Mouse (Mus musculus): ENCODE data around the gene Mphosph9. TPM values are rescaled to one million over a fixed set of nuclear protein-coding genes. Genes with fewer than 3 reads are reported as not detected.
A peak's percentile ranks its signal among the peaks of the same experiment; 100 is the strongest.

Mphosph9 gene
- total RNA-seq, 2 experiments from 2014 or later: 5.4 to 5.8 TPM

DNA sequence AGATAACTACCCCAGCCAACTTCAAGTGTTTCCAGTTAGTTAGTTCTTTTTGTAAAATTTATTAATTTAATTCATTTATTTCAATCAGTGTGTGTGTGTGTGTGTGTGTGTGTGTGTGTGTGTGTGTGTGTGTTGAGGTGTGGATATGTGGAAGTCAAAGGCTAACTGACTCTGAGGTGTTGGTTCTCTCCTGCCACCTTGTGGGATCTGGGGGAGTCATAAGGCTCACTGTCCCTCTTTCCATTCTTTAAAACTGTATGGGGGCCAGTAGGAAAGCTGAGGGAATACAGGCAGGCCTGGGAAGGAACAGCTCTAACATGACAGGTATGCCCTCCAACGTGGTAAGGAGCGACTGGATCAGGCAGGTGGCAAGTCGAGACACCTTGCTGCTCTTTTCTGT, 43.4 kb downstream of the Mphosph9 start:
- peak; percentile 10 to 14 for DNase-seq
- intact Hi-C loops (cut with DNase I): loop anchor here (1.0 kb wide), 1 partner anchor 122 kb away; no protein-coding TSS in a partner anchor

DNA sequence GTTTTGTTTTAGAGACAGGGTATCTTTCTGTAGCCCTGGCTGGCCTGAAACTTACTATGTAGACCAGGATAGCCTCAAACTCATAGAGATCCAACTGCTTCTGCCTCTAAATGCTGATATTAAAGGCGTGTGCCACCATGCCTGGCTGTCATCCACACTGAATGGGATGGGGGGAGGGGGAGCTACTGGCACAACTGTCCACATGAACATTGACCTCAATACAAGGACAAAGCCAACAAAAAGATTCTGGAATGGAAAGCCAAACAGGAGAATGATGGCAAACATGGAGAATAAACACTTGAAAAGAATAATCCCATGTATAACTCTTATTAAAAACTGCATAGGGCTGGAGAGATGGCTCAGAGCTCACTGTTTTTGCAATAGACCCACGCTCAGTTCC, 44.9 kb downstream of the Mphosph9 start:
- intact Hi-C loops (cut with DNase I): no loop called here
- DNase-seq: no peak

GRCm38 (mm10) chr5:124270226-124270625, 57.5 kb downstream of the Mphosph9 start:
- intact Hi-C loops (cut with DNase I): no loop called here
- DNase-seq: no peak

GRCm38 (mm10) chr5:124269661-124270060, 58.1 kb downstream of the Mphosph9 start:
- intact Hi-C loops (cut with DNase I): no loop called here

DNA sequence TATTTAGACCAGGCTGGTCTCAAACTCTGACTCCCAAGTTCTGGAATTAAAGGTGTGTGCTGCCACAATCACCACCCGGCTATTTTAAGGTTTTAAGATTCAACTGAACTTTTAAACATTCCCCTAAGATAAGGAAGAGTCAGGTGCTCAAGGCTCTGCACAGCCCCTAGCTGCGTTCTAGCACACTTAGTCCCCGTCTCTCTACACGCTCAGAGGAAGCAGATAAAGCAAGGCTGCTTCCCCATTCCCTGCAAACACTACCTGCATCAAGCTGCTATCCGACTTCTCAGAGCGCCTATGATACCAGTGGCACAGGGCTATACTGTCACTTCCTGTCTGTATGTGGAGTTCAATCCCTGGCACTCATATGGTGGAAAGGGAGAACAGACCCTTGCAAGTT, 60.1 kb downstream of the Mphosph9 start:
- no peak for DNase-seq
- intact Hi-C loops (cut with DNase I): no loop called here

More at GRCm38 (mm10) chr5:124269661-124270060, 58.1 kb downstream of the Mphosph9 start:
- no peak for DNase-seq

DNA sequence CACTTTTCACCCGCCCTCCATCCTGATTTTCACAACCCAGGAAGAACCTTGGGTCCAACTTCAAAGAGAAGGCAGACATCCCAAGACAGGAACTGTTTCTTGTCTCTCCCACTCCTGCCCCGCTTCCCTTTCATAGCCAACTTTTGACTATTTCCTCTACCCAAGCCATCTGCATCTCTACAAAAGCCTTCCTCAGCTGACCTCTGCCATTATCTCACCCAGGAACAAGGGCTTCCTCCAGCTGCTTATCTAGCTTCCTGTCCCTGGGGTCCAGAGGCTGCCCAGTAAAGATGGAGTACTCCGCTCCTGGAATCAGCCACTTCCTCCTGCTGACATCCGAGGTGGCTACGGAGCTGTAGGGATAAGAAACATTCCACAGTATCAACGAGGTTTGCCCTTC, 61.0 kb downstream of the Mphosph9 start:
- intact Hi-C loops (cut with DNase I): no loop called here
- DNase-seq: no peak

DNA sequence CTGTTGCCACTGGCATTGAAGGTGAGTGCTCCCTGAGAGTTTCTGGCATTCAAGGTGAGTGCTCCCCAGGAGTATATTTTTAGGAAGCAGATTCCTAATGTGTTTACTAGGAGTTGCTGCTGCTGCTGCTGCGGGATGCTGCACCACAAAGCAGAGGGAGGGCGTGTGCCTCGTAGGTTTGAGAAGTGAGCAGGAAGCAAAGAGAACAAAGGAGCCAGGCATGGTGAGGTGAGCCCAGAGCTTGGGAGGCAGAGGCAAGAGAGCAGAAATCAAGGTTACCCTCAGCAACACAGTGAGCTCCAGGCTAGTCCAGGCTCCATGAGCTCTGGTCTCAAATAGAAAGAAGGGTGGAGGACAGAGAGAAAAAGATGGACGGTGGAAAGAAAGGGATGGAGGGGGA, 64.5 kb downstream of the Mphosph9 start:
- intact Hi-C loops (cut with DNase I): no loop called here
- DNase-seq: no peak

DNA sequence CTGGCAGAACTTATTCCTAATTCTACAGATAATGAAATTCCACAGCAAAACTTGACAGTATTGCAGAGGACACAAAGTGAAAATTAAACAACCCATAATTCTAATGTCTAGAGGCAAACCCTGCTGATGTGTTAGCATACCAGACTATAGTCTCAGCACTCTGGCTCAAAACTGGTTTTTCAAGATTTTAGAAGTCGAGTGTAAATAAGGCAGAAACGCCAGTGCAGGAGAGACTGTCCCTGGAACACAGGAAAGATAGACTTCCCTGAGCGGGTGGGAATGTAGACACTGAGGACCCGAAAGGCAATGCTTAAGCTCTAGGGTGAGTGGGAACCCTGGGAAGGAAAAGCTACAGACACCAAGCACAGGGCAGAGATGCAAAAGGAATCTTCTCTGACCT, 65.7 kb downstream of the Mphosph9 start:
- intact Hi-C loops (cut with DNase I): no loop called here
- no peak for DNase-seq

GRCm38 (mm10) chr5:124259133-124259532, 68.6 kb downstream of the Mphosph9 start:
- intact Hi-C loops (cut with DNase I): loop anchor here (2.0 kb wide), 1 partner anchor 96 kb away; no protein-coding TSS in a partner anchor
- no peak for DNase-seq

DNA sequence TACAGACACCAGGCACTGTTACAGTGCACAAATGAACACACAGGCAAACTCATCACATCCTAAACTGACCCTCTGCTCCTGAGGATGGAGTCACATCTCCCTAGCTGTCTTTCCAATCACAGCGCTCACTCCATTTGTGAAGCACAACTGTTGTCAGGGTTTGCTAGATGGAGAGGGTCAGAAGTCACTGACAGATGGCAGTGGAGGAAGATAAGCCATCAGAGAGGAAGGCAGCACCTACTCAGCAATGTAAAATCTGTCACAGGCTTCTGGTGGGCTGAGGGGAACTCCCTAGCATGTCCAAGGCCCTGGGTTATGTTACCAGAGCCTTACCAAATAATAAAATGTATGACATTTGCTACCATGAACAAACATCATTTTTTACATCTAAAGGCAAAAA, 69.7 kb downstream of the Mphosph9 start:
- no peak for DNase-seq
- intact Hi-C loops (cut with DNase I): loop anchor here (2.0 kb wide), 1 partner anchor 95 kb away; no protein-coding TSS in a partner anchor

- intact Hi-C loops (cut with DNase I): no loop called here
These were observed 72.6 kb downstream of the Mphosph9 start for GRCm38 (mm10) chr5:124255141-124255540.

DNA sequence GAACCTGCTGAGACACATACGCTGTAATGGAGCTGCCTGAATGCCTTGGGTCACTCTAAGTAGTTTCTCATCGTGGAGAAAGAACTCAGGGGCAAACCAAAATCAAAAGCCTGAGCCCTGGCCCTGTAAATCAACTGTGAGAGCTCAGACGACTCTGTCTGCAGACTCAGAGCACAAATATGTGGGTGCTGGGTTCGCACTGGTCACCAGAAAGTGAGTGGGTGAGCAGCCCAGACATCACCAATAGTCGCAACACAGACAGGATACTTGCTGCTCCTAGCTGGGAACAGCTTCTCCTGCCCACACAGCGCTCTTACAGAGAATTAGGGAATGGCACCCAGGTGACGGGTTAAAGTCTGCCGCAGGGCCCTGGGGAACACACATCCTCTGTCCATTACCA, 74.2 kb downstream of the Mphosph9 start:
- intact Hi-C loops (cut with DNase I): no loop called here
- no peak for DNase-seq

More at GRCm38 (mm10) chr5:124255141-124255540, 72.6 kb downstream of the Mphosph9 start:
- DNase-seq: no peak

- intact Hi-C loops (cut with DNase I): no loop called here
These were observed 75.0 kb downstream of the Mphosph9 start for GRCm38 (mm10) chr5:124252580-124253320.

GRCm38 (mm10) chr5:124251070-124251469, 76.7 kb downstream of the Mphosph9 start:
- DNase-seq: no peak
- intact Hi-C loops (cut with DNase I): no loop called here

More at GRCm38 (mm10) chr5:124252580-124253320, 75.0 kb downstream of the Mphosph9 start:
- DNase-seq: no peak

DNA sequence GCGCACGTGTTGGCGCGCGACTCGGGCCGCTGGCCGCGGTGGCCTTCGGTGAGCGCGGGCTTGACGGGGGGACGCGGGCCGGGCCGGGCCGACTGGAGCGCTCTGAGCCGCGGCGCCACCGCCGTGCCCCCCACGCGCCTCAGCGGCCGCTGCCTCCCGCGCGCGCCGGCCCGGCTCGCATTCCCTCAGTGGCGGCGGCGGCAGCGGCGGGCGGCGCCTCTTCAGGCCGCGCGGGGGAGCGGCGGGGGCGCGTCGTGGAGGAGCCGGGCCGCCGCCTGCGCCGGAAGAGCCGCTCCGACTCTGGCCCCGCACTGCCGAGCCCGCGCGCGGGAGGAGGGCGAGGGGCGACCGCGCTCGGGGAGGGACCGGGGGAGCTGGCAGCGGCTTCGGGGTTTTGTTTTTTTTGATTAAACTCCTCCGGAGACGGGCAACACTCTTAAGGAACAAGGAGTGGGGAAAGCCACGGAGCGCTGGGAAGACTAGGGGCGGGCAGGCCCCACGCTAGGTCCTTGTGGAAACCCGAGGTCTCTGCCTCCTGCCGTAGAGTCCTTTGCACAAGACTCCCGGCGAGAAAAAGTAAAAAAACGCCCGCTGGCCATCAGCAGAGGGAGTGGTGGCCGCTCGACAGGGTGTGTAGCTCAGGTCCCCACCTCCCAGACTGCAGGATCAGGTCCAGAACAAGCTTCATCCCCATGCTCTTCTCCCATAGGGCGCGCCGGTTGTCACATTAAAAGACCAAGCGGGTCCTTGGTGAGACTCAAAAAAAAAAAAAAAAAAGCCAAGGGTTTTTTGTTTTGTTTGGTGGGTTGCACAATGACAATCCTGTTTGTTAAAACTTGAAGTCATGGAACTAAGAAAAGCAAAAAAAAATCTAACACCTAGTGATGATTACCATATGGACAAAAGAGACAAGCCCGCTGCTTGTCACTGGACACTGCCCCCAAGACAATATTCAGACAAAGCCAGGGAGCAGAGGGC, 77.9 kb downstream of the Mphosph9 start, which contains the start of gene Pitpnm2:
Pitpnm2 (minus strand) TSS at position 147 of the 978 bp plus-strand sequence.
- intact Hi-C loops (cut with DNase I): loop anchor here (2.0 to 5.0 kb wide), 3 partner anchors 29 to 87 kb away; no protein-coding TSS in a partner anchor
- peak; percentile 57 to 64 for DNase-seq

- peak; percentile 63 to 81 for DNase-seq
- intact Hi-C loops (cut with DNase I): loop anchor here (2.0 to 5.0 kb wide), 3 partner anchors 28 to 86 kb away; no protein-coding TSS in a partner anchor
These were observed 78.7 kb downstream of the Mphosph9 start for GRCm38 (mm10) chr5:124248845-124249613.

- intact Hi-C loops (cut with DNase I): loop anchor here (2.0 to 5.0 kb wide), 3 partner anchors 27 to 85 kb away; no protein-coding TSS in a partner anchor
- peak; percentile 53 to 54 for DNase-seq
These were observed 79.7 kb downstream of the Mphosph9 start for GRCm38 (mm10) chr5:124247986-124248626.

DNA sequence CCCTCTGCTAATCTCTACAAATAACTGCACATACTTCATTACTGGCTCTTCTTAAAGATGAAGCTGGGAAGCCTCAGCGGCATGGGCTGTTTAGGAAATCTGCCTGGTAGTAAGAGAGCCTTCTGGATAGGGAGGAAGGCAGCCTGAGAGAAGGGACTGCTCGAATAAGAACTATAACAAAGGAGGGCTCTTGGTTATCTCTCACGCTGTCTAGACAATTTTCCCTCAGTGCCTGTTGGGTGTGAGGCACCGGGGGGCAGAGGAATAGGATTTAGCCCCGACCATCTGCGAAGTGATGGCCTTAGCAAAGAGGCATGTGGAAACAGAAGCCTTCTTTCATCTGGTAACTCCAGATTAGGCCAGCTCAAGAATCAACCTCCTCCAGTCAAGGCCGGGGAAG, 80.5 kb downstream of the Mphosph9 start:
- intact Hi-C loops (cut with DNase I): loop anchor here (5.0 kb wide), 1 partner anchor 40 kb away; no protein-coding TSS in a partner anchor
- no peak for DNase-seq

GRCm38 (mm10) chr5:124244885-124245284, 82.9 kb downstream of the Mphosph9 start:
- intact Hi-C loops (cut with DNase I): loop anchor here (5.0 kb wide), 1 partner anchor 38 kb away; no protein-coding TSS in a partner anchor
- no peak for DNase-seq
